In genomic region chr8:34372666-34372980, GRCm38 (mm10) we compare ENCODE assay signal across 14 mouse cellular contexts.
DNase-seq lines count a peak whose midpoint lies in the region; ATAC-seq lines count a peak whose summit lies in the region.
"Had no signal": no experiment of that assay in that cellular context is flagged by ENCODE, and none has a peak within 500 bp of the region (broad histone marks: within the 10 kb centered on the region; RNA-seq: fewer than 3 reads in every experiment).

No protein-coding gene starts in this region.

- H3K4me2 ChIP-seq in hindbrain, embryonic 12.5 days (replicated peaks), result no peak overlapping the region
- no peak overlapping the region for H3K4me2 ChIP-seq in hindbrain, embryonic 11.5 days (replicated peaks; ENCODE audit: low read depth, low read length)
- no peak overlapping the region for H3K4me2 ChIP-seq in midbrain, embryonic 12.5 days (replicated peaks)
- H3K4me2 ChIP-seq in midbrain, embryonic 16.5 days (ENCODE audit: low read length), result no peak overlapping the region
- no peak overlapping the region for H3K4me2 ChIP-seq in midbrain, embryonic 14.5 days (ENCODE audit: low read length)
- H3K4me2 ChIP-seq: heart, embryonic 12.5 days; liver, embryonic 11.5 days; neural tube, embryonic 15.5 days had no signal

- H3K36me3 ChIP-seq in hindbrain, embryonic 12.5 days, result no peaks in the 10 kb centered on the region
- H3K36me3 ChIP-seq in hindbrain, embryonic 11.5 days (ENCODE audit: control insufficient read depth, insufficient read depth, low read length), result no peaks in the 10 kb centered on the region
- H3K36me3 ChIP-seq in midbrain, embryonic 12.5 days, result no peaks in the 10 kb centered on the region
- no peaks in the 10 kb centered on the region for H3K36me3 ChIP-seq in midbrain, embryonic 16.5 days (ENCODE audit: control insufficient read depth, insufficient read depth, low read length)
- no peaks in the 10 kb centered on the region for H3K36me3 ChIP-seq in midbrain, embryonic 14.5 days (ENCODE audit: control insufficient read depth, insufficient read depth, low read length)
- H3K36me3 ChIP-seq: heart, embryonic 12.5 days; neural tube, embryonic 15.5 days had no signal

- no peaks in the 10 kb centered on the region for H3K9me3 ChIP-seq in hindbrain, embryonic 12.5 days (replicated peaks)
- no peaks in the 10 kb centered on the region for H3K9me3 ChIP-seq in hindbrain, embryonic 11.5 days (ENCODE audit: control insufficient read depth, low read length)
- H3K9me3 ChIP-seq in midbrain, embryonic 12.5 days, result no peaks in the 10 kb centered on the region
- no peaks in the 10 kb centered on the region for H3K9me3 ChIP-seq in midbrain, embryonic 16.5 days (replicated peaks; ENCODE audit: control insufficient read depth, low read length, poor library complexity, severe bottlenecking)
- no peaks in the 10 kb centered on the region for H3K9me3 ChIP-seq in midbrain, embryonic 14.5 days (ENCODE audit: control insufficient read depth, low read length)
- H3K9me3 ChIP-seq: heart, embryonic 12.5 days; neural tube, embryonic 15.5 days had no signal

- 54% methylated on average over 6 of the region's 6 CpGs for WGBS in hindbrain, embryonic 12.5 days
- WGBS in hindbrain, embryonic 11.5 days, result 73% methylated on average over 6 of the region's 6 CpGs
- WGBS in midbrain, embryonic 12.5 days, result 73% methylated on average over 6 of the region's 6 CpGs
- WGBS in midbrain, embryonic 16.5 days, result 44% methylated on average over 6 of the region's 6 CpGs
- WGBS in midbrain, embryonic 14.5 days, result 43% methylated on average over 6 of the region's 6 CpGs

- no peak for ATAC-seq in hindbrain, embryonic 12.5 days (ENCODE audit: low FRiP score)
- no peak for ATAC-seq in hindbrain, embryonic 11.5 days (ENCODE audit: low FRiP score)
- no peak for ATAC-seq in midbrain, embryonic 12.5 days (ENCODE audit: low FRiP score, low read depth)
- no peak for ATAC-seq in midbrain, embryonic 16.5 days
- no peak for ATAC-seq in midbrain, embryonic 14.5 days (ENCODE audit: low FRiP score, low TSS enrichment)

- peaks cover 33% of the 10 kb centered on the region for H3K4me1 ChIP-seq in hindbrain, embryonic 12.5 days
- H3K4me1 ChIP-seq in hindbrain, embryonic 11.5 days (replicated peaks; ENCODE audit: control insufficient read depth, insufficient read depth, low read length), result no peaks in the 10 kb centered on the region; the same call in 1 of the 2 replicates
- peaks cover 26% of the 10 kb centered on the region for H3K4me1 ChIP-seq in midbrain, embryonic 12.5 days
- peaks cover 17% of the 10 kb centered on the region for H3K4me1 ChIP-seq in midbrain, embryonic 16.5 days (ENCODE audit: control insufficient read depth, insufficient read depth, low read length)
- H3K4me1 ChIP-seq in midbrain, embryonic 14.5 days (ENCODE audit: control insufficient read depth, insufficient read depth, low read length), result peaks cover 23% of the 10 kb centered on the region; the same call in 1 of the 2 replicates
- H3K4me1 ChIP-seq: heart, embryonic 12.5 days had no signal

- H3K9ac ChIP-seq in hindbrain, embryonic 12.5 days, result no peak overlapping the region
- H3K9ac ChIP-seq in hindbrain, embryonic 11.5 days (ENCODE audit: low read depth, low read length), result no peak overlapping the region
- H3K9ac ChIP-seq in midbrain, embryonic 12.5 days (replicated peaks), result no peak overlapping the region
- H3K9ac ChIP-seq in midbrain, embryonic 16.5 days (ENCODE audit: low read depth, low read length), result no peak overlapping the region
- no peak overlapping the region for H3K9ac ChIP-seq in midbrain, embryonic 14.5 days (replicated peaks; ENCODE audit: low read length)
- H3K9ac ChIP-seq: heart, embryonic 12.5 days; neural tube, embryonic 15.5 days had no signal

- H3K4me3 ChIP-seq in hindbrain, embryonic 12.5 days, result no peak overlapping the region
- no peak overlapping the region for H3K4me3 ChIP-seq in hindbrain, embryonic 11.5 days (ENCODE audit: low read depth, low read length)
- no peak overlapping the region for H3K4me3 ChIP-seq in midbrain, embryonic 12.5 days
- no peak overlapping the region for H3K4me3 ChIP-seq in midbrain, embryonic 16.5 days (ENCODE audit: low read depth, low read length)
- H3K4me3 ChIP-seq in midbrain, embryonic 14.5 days (replicated peaks; ENCODE audit: low read depth, low read length), result no peak overlapping the region
- H3K4me3 ChIP-seq: heart, embryonic 12.5 days; neural tube, embryonic 15.5 days had no signal

- peak; percentile 12 for DNase-seq in adrenal gland, postnatal 14 days
- DNase-seq in adrenal gland, adult 8-10 months, result no peak
- no peak for DNase-seq in hindbrain, embryonic 11.5 days (ENCODE audit: low spot score)
- DNase-seq in midbrain, embryonic 14.5 days, result no peak
- DNase-seq in embryo, embryonic 11 days, result no peak
- DNase-seq: cerebellum, adult 9-10 months; kidney, postnatal 36 days; thymus, adult 18-20 months had no signal

- H3K27ac ChIP-seq in hindbrain, embryonic 12.5 days, result peak overlapping the region; percentile 48; the same call in 1 of the 2 replicates
- no peak overlapping the region for H3K27ac ChIP-seq in hindbrain, embryonic 11.5 days (ENCODE audit: low read depth, low read length)
- H3K27ac ChIP-seq in midbrain, embryonic 12.5 days (replicated peaks), result 0 out of 2 replicates have a peak overlapping the region, but pooled peaks have one; percentile 56
- no peak overlapping the region for H3K27ac ChIP-seq in midbrain, embryonic 16.5 days (ENCODE audit: low read length)
- H3K27ac ChIP-seq in midbrain, embryonic 14.5 days (replicated peaks; ENCODE audit: low read depth, low read length), result peak overlapping the region; percentile 68; the same call in 1 of the 2 replicates

- H3K27me3 ChIP-seq in hindbrain, embryonic 12.5 days, result peaks cover 3% of the 10 kb centered on the region; the same call in 1 of the 2 replicates
- no peaks in the 10 kb centered on the region for H3K27me3 ChIP-seq in hindbrain, embryonic 11.5 days (ENCODE audit: control insufficient read depth, insufficient read depth, low read length)
- H3K27me3 ChIP-seq in midbrain, embryonic 12.5 days, result no peaks in the 10 kb centered on the region
- H3K27me3 ChIP-seq in midbrain, embryonic 16.5 days (ENCODE audit: control insufficient read depth, insufficient read depth, low read depth, low read length), result no peaks in the 10 kb centered on the region
- no peaks in the 10 kb centered on the region for H3K27me3 ChIP-seq in midbrain, embryonic 14.5 days (ENCODE audit: control insufficient read depth, insufficient read depth, low read length)
- H3K27me3 ChIP-seq: heart, embryonic 12.5 days; neural tube, embryonic 15.5 days had no signal

Comparison
In these comparisons a context has a peak if more than half of its experiments do, and no peak if none do; other contexts are left out.
1. H3K27ac ChIP-seq: peak in hindbrain, embryonic 12.5 days (single experiment), midbrain, embryonic 12.5 days (single experiment) and midbrain, embryonic 14.5 days (single experiment); none in hindbrain, embryonic 11.5 days (single experiment) and midbrain, embryonic 16.5 days (single experiment).